Mouse (Mus musculus): ENCODE data around the gene Slain2.

DNA sequence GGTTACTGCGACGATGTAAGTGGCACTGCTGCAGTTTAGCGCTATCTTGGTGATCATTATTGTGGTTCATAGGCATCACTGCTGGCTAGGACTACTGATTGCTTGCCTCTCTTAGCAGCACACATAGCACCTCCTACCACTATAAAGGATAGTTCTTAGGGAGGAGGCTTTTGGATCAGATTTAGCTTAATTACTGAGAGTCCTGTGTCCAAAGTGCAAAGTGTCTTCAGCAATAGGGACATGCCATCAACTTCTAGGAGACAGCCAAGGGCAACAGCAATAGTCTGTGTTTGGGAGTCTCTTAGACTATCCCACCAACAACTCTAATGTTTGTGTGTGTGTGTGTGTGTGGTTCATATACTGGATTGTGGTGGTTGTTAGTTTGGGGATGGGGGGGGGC, 8.7 kb downstream of the Slain2 start:
- TF ChIP-seq MAX (IDR thresholded peaks at IDR 0.05; ENCODE audit: low read depth) = no peak
- no peak for TF ChIP-seq POLR2A (IDR thresholded peaks at IDR 0.05; ENCODE audit: insufficient read length, low read depth)
- no peak for TF ChIP-seq CEBPB (IDR thresholded peaks at IDR 0.05; ENCODE audit: insufficient read depth, poor library complexity, severe bottlenecking)
- no peak for TF ChIP-seq USF1 (IDR thresholded peaks at IDR 0.05; ENCODE audit: low read depth)
- TF ChIP-seq TCF12 (IDR thresholded peaks at IDR 0.05; ENCODE audit: insufficient read depth, poor library complexity, severe bottlenecking) = no peak
- TF ChIP-seq POLR2AphosphoS2 (IDR thresholded peaks at IDR 0.05; ENCODE audit: insufficient read length, low read depth) = no peak

Measured in myocyte (in vitro differentiated cells).